Mouse (Mus musculus) layer of hippocampus, postnatal 36 days (tissue): ENCODE data around the gene Myrfl. TPM values are rescaled to one million over a fixed set of nuclear protein-coding genes. Genes with fewer than 3 reads are reported as not detected.

Experiments used
- DNase-seq, 2 experiments: peaks; one replicate each; pipeline ENCODE4 v3.0.0; 2022
- total RNA-seq, 2 experiments: library from RNA; stranded (reverse); gene quantifications; 2 replicates each; pipeline ENCODE4 v1.2.3; 2021

The Myrfl gene
- total RNA-seq: under 1 TPM; 0.27 to 0.30 TPM

- DNase-seq: no peak
Measured at GRCm38 (mm10) chr10:116896336-116897177, at the start of gene Myrfl. Gene Myrfl, minus strand, starts transcription at chr10:116896919.

- no peak for DNase-seq
Measured at GRCm38 (mm10) chr10:116944940-116945339, 48.2 kb upstream of the Myrfl start.

DNA sequence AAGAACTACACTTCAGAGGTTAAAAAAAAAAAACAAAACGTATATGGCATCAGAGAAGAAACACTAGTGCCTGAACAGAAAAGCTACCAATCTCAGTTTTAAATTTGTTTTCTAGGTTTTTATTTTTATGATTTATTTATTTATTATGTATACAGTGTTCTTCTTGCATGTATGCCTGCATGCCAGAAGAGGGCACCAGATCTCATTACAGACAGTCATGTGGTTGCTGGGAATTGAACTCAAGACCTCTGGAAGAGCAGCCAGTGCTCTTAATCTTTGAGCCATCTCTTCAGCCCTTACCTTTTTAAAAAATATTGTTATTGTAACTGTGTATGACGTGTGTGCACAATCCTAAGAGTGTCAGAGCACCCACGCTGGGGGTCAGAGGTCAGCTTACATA, 47.4 kb upstream of the Myrfl start:
- no peak for DNase-seq

DNA sequence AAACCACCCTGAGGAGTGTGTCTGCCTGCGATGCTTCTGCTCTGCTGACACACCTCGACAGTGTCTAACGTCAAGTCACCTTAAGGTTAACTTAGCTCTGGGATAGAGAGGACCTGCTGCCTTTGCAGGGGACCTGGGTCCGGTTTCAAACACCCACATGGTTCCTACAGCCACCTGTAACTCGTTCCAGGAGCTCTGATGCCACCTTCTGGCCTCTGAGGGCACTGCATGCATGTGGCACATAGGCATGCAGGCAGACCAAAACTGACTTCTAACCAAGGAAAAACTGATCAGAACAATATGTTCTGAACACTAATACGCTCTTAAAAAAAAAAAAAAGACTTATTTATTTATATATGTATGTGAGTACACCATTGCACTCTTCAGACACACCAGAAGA, 46.3 kb upstream of the Myrfl start:
- DNase-seq: no peak

- no peak for DNase-seq
Measured at GRCm38 (mm10) chr10:116935028-116935427, 38.3 kb upstream of the Myrfl start.

DNA sequence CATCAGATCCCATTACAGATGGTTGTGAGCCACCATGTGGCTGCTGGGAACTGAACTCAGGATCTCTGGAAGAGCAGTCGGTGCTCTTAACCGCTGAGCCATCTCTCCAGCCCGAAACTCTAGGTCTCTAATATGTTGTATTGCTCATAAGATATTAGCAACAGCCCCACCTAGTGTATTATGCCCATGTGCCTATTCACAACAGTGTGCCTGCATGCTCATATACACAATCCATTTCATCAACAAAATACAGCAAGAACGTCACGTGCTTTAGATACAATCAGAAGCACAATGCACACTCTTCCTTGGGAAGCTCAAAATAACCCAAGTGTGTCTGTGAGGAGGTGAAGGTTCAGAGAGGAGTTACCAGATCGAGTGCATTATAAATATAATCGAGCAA, 37.1 kb upstream of the Myrfl start:
- DNase-seq: no peak

- no peak for DNase-seq
Measured at GRCm38 (mm10) chr10:116932418-116932817, 35.7 kb upstream of the Myrfl start.

DNA sequence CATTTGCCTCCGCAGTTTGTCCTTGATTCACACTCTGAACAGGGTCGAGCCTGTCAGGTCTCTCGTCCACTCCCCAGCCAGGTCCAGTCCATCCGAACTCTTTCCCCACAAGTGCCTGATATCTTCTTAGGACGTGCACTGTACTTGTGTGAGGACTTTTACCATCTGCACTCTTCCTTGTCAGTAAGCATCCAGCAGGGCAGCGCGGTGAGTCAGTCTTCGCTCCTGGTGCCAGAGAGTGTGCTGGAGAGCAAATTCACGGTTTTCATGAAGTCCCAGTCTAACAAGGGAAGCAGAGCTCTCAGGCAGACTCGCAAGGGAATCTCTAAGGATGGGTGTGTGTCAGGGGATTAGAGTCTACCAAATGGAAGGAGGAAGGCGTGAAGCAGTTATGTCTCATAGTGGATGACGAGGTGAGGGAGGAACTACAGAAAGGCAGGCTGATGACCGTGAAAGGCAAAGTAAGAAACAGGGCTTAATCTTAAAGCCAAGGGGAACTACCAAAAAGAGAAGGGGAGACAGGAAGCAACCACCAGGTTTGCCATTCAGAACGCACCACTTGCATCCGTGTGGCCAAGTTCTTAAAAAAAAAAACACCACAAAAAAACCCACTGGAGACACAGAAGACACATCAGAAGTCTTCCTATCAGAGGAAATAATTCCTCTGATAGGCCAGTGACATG, 34.9 kb upstream of the Myrfl start:
- no peak for DNase-seq

DNA sequence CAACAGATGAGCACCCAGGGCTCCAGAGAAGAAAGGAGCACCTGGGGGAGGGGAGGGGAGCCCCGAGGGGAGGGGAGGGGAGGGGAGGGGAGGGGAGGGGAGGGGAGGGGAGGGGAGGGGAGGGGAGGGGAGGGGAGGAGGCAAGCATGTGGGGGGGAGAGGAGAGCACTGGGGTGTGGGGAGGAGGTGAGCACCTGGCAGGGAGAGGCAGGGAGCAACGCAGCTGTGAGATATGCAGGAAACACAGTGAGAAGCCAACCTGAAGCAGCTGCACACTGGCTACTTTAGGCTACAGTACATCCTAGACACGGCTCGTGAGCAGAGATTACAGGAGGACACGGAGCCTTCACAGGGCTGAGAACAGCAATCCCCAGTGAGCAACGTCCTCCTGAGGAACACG, 34.2 kb upstream of the Myrfl start:
- no peak for DNase-seq

DNA sequence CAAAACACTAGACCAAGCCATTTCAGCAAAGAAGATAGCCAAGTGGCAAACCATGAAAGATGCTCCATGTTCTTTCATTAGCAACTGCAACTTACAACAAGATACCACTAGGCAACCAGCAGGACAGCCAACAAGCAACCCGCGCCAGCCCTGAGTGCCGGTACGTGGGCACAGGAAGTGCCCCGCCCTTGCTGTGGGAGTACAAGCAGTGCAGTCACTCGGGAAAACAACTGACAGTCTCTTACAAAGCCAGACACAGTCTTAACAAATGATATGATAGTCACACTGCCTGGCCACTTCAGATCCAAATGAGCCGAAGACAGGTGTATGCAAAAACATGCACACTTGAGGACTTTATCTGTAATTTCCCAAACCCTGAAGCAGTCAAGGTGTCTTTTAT, 33.8 kb upstream of the Myrfl start:
- DNase-seq: no peak

GRCm38 (mm10) chr10:116928826-116929225, 32.1 kb upstream of the Myrfl start:
- DNase-seq: no peak

- DNase-seq: no peak
Measured at GRCm38 (mm10) chr10:116926428-116927113, 29.9 kb upstream of the Myrfl start.

GRCm38 (mm10) chr10:116923651-116924495, 27.2 kb upstream of the Myrfl start:
- DNase-seq: no peak

DNA sequence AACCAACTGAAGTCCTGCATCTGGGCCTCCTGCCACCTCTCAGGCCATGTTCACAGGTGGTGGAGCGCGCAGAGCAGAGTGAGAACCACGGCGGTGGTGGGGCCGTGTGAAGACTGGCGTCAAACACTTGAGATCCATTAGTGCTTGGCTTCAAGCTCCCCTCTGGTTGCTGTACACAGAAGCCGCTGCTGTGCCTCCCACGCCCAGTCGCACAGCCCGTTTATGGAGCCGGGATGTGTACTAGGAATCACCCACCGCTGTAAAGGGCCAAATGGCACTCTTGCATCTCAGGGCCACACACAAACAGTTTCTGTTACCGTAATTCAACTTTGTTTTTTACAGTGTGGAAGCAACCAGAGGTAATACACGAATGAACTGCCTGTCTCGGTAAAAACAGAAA, 25.4 kb upstream of the Myrfl start:
- DNase-seq: no peak

GRCm38 (mm10) chr10:116921416-116921815, 24.7 kb upstream of the Myrfl start:
- no peak for DNase-seq

DNA sequence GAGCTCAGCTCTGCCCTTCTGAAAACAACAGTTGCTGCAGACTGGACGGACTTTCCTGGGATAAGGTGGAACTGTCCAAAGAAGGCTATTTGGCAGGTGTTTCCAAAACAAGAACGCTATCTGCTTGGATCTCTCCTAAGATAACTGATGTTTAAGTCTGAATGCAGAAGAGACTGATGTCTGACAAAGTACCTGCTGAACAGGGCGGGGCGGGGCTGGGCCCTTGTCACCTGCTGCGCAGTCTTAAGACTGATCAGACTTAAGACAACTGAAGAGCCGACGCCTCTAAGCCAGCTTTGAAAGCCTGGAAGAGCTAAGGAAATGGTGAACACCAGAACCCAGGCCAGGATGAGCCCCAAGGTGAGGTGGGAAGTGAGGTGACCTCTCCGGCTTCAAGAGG, 23.9 kb upstream of the Myrfl start:
- DNase-seq: no peak

DNA sequence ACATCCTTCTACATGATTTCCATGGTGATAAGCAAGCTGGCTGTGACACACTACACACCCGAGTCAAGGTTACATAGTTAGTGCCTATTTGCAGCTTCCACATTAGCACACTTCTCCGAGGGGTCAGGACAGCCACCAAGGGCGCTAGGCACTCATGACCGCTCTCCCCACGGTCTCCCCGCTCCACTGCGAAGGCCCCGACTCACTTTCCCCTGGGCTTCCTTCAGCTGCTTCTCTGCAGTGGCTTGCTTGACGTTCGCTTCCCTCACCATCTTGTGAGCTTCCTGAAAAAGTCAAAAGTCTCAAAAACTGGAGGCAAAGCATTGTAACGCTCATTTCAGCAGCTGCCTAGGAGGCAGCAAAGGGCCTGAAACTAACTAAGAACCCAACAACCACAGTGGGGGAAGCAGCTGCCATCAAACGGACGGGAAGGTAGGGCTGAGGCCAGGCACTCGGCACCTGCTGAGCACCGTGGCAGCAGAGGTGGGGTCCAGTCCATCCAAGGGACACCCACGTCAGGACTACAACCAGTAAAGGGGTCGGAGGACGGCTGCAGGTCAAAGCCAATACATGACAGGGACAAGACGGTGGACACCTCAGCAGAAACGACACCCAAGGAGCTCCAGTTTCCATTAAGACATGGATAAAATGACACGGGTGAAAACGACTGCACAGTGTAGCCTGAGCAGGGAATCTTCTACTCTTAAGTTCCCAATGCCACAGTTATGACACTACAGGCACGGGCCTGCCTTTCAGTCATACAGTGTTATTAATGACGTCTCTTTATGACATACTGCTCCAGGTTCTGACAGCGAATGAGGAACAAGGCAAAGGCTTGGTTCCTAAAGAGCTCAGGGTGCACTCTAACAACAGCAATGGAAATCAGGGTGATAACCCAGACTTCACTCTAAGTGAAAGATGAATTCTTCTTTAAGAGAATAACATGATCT, 22.9 kb upstream of the Myrfl start:
- no peak for DNase-seq

DNA sequence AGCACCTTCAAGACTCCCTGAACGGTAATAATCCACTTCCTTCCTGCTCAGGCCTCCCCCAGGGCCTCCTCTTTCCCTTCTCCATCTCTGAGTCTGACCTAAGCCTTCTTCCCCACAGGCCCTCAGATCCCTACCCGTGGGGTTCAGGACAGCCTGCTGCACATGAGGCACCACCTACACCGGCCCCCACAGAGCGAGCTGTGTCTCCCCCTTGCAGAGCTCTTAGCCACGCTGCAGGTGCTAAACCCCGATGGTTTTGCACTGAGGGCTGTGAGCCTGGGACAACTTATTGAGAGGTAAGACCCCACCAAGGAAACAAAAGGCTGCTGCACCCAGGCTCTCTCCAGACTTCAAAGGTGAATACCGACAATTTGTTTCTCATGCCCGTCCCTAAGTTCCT, 19.9 kb upstream of the Myrfl start:
- DNase-seq: no peak

- DNase-seq: no peak
Measured at GRCm38 (mm10) chr10:116915286-116915685, 18.6 kb upstream of the Myrfl start.

DNA sequence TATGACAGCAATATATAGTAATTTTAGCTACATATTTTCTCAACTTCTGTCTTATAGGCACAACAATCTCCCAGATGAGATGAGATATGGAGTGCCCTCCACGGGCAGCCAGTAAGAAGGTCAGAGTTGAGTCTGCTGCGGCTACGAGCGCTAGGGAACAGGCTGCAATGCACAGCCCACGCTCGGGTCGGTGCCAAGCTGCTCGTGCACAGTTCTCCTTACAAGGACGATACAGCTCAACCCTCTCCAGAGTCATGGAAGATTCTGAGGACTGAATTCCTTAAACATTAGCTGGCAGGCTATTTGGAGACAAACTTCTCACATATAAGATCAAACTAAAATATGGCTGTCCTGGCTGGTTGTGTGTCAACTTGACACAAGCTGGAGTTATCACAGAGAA, 17.9 kb upstream of the Myrfl start:
- no peak for DNase-seq

- no peak for DNase-seq
Measured at GRCm38 (mm10) chr10:116913647-116914273, 17.0 kb upstream of the Myrfl start.
